Mouse (Mus musculus) activated CD4-positive, CD25-positive, alpha-beta regulatory T cell (primary cell): ENCODE measurements around the gene Gm47985. TPM values are rescaled to one million over a fixed set of nuclear protein-coding genes. Genes with fewer than 3 reads are reported as not detected.

Experiments
- polyA plus RNA-seq, 2 experiments: library from polyadenylated mRNA; unstranded; fragments of 100-300 nt; shearing (Covaris generic); gene quantifications; one replicate each; pipeline ENCODE4 v1.2.1; 2017

The Gm47985 gene
- polyA plus RNA-seq, result under 1 TPM in 1 of 2 experiments, not detected in 1; 0.38 TPM

DNA sequence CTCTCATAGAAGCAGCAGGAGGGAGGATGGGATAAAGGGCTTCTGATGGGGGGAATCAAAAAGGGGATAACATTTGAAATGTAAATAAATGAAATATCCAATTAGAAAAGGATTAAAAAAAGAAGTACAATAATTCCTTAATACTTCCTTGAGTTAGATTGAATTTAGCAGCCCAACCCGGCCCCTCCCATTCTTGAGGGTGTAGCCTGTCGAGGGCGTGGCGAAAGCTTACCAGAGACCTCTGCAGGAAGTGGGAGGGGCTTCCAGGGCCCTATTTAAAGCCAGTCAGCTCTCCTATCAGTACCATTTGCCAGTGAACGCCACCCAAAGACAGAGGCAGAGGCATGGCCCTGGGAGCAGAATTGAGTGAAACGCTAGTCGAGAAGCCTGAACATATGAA is at the start of gene Gm47985:
Gene Gm47985, plus strand, starts transcription at position 272 of the 400 bp plus-strand sequence.

DNA sequence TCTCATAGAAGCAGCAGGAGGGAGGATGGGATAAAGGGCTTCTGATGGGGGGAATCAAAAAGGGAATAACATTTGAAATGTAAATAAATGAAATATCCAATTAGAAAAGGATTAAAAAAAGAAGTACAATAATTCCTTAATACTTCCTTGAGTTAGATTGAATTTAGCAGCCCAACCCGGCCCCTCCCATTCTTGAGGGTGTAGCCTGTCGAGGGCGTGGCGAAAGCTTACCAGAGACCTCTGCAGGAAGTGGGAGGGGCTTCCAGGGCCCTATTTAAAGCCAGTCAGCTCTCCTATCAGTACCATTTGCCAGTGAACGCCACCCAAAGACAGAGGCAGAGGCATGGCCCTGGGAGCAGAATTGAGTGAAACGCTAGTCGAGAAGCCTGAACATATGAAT is 9.7 kb downstream of the Gm47985 start, which contains the start of gene Gm8947:
Gene Gm8947, plus strand, starts transcription at position 302 of the 400 bp plus-strand sequence.

DNA sequence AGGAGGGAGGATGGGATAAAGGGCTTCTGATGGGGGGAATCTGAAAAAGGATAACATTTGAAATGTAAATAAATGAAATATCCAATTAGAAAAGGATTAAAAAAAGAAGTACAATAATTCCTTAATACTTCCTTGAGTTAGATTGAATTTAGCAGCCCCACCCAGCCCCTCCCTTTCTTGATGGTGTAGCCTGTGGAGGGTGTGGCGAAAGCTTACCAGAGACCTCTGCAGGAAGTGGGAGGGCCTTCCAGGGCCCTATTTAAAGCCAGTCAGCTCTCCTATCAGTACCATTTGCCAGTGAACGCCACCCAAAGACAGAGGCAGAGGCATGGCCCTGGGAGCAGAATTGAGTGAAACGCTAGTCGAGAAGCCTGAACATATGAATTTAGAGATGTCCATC is 15.8 kb downstream of the Gm47985 start, which contains the start of gene Gm47995:
Gene Gm47995, plus strand, starts transcription at position 329 of the 400 bp plus-strand sequence.

DNA sequence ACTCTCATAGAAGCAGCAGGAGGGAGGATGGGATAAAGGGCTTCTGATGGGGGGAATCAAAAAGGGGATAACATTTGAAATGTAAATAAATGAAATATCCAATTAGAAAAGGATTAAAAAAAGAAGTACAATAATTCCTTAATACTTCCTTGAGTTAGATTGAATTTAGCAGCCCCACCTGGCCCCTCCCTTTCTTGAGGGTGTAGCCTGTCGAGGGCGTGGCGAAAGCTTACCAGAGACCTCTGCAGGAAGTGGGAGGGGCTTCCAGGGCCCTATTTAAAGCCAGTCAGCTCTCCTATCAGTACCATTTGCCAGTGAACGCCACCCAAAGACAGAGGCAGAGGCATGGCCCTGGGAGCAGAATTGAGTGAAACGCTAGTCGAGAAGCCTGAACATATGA is 21.5 kb downstream of the Gm47985 start, which contains the start of gene 3110040M04Rik:
Gene 3110040M04Rik, plus strand, starts transcription at position 304 of the 400 bp plus-strand sequence.

DNA sequence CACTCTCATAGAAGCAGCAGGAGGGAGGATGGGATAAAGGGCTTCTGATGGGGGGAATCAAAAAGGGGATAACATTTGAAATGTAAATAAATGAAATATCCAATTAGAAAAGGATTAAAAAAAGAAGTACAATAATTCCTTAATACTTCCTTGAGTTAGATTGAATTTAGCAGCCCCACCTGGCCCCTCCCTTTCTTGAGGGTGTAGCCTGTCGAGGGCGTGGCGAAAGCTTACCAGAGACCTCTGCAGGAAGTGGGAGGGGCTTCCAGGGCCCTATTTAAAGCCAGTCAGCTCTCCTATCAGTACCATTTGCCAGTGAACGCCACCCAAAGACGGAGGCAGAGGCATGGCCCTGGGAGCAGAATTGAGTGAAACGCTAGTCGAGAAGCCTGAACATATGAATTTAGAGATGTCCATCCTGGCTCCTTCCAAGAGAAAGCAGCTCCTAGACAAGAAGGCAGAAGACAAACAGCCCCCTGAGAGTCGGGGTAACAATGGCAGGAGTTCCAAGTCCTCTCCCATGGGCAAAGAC is 27.6 kb downstream of the Gm47985 start, which contains the start of gene Gm47996:
Gene Gm47996, plus strand, starts transcription at position 308 of the 532 bp plus-strand sequence.

Other genes starting within 250 kb of the Gm47985 start
- gene Hmcn1, start 189.1 kb upstream of the Gm47985 start, polyA plus RNA-seq, result under 1 TPM; 0.21 to 0.25 TPM
- gene Gm8947, start 9.8 kb downstream of the Gm47985 start, polyA plus RNA-seq, result under 1 TPM in 1 of 2 experiments, not detected in 1; 0.14 TPM
- gene Gm47995, start 15.9 kb downstream of the Gm47985 start, polyA plus RNA-seq, result not detected
- gene 3110040M04Rik, start 21.6 kb downstream of the Gm47985 start, polyA plus RNA-seq, result under 1 TPM in 1 of 2 experiments, not detected in 1; 0.23 TPM
- gene Gm47996, start 27.6 kb downstream of the Gm47985 start, polyA plus RNA-seq, result not detected
- 100 to 1,000 TPM; 159 to 185 TPM for gene Ivns1abp, start 161.9 kb downstream of the Gm47985 start, polyA plus RNA-seq
- 10 to 100 TPM; 31.4 to 37.2 TPM for gene Swt1, start 245.9 kb downstream of the Gm47985 start, polyA plus RNA-seq
- 10 to 100 TPM; 68.0 to 68.5 TPM for gene Trmt1l, start 246.0 kb downstream of the Gm47985 start, polyA plus RNA-seq